Mouse (Mus musculus): ENCODE results near the gene A030003K21Rik.
"Not testable (repeated sequence)": the region's sequence is repeated elsewhere in the genome, so short reads cannot be mapped to it uniquely, and the experiment has no call there.

The A030003K21Rik gene

DNA sequence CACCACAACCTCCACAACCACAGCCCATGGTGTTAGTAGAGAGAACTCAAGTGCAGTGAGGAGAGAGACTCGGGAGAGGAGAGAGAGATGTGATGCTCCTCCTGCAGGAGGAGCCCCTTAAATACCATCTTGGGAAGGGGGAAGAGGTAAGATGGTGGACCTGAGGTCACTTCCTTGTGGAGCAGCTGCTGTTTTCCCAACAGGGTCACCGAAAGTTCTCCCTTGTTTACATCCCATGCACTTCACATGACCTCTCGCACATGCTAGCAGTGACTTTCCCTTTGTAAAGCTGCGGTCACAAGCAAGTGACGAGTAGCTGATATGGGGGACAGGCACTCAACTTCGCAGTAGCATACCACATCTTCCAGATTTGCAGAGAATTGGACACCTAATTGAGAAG, at the start of gene A030003K21Rik:
A030003K21Rik (minus strand) TSS at position 94 of the 400 bp plus-strand sequence.
- not testable (repeated sequence) for DNase-seq

DNA sequence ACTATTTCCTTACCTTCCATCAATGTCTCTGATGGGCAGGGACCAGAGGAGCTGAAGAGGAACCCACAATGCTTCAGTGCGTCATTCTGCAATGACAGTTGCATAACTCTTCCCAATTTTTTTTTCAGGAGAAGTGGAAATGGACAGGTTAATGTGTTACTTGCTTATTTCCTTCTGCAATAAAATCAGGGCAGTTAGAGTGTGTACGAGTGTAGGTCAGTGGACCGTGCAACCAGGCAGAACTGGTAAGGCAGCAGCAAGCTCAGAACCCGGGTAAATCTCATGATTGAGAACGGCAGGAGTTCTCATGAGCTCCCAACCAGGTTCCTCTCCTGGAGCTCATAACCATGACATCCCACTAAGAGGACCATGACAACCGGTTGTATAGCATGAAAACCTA, 48.9 kb upstream of the A030003K21Rik start:
- no peak for DNase-seq

DNA sequence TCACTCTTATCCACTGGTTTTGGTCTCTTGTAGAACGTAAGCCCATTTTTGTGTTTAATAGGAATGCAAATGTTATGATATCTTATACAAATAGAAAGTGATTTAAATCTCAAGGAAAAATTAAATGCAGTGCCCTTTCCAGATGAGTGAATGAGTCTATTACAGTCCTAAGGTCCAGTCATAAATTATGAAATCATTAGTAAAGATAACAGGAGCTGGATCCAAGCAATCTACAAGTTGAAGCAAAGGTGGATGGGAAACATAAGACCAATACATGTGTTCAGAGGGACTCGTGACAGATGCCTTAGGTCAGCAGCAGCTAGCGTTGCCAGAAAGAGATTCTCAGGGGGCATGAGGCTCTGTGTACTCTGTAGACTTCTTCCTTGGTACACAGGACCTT, 48.4 kb upstream of the A030003K21Rik start:
- DNase-seq, result no peak

DNA sequence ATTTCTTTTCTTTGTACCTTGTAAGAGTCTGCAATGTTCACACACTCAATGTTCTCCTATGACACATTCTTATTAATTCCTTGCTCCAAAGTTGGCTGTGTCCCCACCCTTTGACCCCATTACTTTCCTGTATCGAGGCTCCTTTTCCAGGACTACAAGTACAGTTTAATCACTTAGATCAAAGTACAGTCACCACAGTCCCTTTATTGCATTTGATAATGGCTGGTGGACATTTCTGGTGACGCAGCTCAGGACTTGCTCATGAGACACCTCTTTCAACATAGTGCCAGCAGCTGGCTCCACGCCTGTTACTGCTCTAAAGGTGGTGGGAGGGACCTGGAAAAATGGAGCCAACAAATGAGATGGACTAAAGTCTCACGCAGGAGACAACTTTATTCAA, 47.9 kb upstream of the A030003K21Rik start:
- no peak for DNase-seq

DNA sequence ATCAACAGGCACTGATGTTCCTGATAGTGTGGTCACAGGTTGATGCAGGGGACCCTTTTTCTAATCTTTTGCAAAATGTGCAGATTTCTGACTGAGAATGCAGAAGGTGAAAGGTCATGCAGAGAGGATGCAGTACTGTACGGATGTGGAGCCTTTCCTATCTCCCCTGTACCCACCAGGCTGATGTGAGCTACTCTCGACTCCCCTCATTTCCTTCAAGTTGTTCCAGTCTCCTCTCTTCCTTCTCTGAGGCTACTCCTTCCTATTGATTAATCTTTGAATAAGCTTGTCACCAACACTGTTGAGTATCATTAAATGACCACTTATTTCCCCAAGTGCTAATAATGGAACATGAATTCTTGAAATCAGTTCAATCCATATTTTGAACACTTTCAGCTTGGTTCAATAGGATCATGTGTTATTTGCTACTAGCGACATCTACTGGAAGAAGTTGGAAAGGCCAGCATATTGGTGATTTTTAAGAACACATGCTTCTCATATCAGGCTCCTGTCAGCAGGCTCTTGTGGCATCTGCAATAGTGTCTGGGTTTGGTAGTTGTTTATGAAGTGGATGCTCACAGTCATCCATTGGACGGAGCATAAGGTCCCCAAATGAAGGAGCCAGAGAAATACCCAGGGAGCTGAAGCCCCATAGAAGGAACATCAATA, 44.5 kb upstream of the A030003K21Rik start:
- DNase-seq, result peak; percentile 93

DNA sequence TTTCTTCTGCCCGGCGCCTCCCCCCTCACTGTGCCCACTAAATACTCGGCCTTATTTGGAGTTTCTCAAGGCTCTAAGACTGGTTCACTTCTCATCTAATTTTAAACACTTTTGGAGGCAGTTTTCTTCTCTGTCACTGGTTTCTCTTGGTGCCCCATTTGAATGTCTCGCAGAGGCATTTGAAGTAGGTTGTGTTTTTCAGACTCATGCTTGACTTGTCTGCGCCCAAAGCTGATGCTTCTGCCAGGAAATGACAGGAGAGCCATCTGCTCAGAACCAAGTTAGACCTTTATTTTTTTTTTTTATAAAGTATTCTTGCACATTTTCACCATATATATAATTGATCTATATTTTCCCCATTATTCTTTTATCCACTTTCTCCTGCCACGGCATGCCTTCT, 43.5 kb upstream of the A030003K21Rik start:
- no peak for DNase-seq

DNA sequence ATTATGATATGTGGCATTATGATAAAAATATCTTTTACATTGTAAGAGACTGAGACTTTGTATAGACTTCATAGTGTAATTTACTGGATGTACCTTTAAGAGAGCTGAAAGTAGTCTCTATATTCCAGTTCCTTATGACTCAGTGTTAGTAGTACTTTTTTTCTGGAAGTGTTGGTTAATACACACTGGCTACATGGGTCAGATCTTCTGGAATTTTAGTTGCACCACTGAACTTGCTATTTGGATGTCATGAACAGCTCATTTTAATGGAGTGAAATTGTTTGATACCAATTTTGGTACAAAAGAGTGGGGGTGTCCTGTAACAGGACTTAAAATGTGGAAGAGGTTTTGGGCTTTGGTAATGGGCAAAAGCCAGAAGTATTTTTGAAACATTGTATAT, 34.7 kb upstream of the A030003K21Rik start:
- no peak for DNase-seq

DNA sequence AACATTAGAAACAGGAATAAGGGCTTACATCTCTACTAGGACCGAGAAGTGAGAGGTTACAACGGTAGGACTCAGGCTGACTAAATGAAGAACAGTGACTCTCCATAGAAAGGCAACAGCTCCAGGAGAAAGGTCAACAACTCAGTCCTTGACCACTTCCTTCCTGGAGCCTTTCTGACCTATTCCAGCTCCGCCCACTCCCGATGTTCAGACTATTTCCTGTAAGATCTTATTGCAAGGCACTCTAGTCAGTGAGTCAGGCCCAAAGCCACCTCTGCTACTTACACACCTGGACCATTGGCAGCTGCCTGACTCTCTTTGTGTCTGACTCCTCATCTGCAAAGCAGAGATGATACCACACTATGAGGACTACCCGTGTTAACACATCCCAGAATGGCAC, 32.6 kb upstream of the A030003K21Rik start:
- DNase-seq, result peak; percentile 81

DNA sequence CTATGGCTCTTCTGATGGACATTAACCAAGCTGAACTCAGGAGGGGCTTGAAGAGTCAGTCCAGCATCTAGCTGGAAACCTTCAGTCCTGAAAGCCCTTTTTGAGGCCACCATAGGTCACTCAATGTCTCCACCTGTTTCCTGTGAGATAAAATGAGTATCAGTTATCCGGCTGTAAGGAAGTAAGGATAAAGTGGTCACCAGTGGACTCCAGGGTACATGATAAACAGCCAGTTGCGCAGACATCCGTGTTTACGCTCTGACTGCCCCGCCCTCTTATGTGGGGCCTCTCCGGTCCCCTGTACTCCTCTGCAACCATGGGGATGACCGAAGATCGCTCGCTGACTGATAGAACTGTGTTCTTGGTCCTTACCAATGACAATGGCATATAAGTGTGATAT, 31.2 kb upstream of the A030003K21Rik start:
- peak; percentile 76 for DNase-seq

DNA sequence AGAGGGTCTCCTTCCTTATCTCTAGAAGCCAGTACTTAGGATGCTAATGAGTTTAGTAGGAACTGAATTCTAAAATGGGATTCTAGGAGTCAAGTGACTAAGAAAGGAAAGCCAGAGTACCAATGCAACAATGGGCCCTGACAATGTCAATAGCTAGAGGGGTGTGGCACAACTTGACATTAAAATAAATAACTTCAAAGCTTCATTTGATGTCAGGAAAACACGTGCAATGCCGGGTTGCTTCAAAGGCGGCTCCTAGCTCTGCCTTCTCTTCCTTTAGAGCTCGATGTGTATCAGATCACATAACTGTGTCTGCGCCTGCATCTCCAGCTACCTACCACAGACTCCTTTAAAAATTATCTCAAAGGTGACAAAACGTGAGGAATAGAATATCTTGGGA, 30.7 kb upstream of the A030003K21Rik start:
- DNase-seq, result peak; percentile 63

DNA sequence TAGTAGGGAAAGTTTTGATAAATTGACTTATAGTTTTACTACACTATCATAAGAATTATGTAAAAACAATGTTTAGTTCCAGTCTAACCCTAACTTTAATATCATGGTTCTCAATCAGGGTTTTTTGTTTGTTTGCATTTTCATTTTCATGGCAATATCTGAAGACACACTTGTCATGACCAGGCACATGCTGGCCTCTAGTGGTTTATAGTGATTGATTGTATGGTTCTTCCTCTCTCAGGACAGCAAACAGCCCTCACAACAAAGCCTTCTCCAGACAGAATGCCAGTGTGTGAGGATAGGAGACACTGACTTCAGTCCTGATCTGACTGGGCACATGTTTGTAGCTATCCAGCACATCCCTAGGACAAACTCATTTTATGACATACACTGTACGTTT, 30.1 kb upstream of the A030003K21Rik start:
- DNase-seq, result peak; percentile 63

DNA sequence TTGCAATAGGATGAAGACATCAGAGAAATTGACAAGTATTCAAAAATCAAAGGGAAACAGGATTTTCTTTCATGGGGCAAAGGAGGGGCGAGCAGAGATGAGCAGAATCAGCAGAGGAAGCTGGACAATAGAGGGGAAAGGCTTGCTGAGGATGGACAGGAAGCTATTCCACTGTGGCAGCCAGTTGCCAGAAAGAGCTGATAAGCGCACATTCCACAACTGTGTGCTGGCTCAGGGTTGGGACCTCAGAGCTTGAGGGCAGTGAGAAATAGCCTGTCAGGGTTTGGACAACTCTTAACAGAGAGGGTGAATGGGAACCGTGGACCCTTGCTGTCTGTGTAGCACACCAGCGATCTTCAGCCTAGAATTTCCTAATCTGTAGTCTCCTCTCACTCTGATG, 28.9 kb upstream of the A030003K21Rik start:
- peak; percentile 61 for DNase-seq

DNA sequence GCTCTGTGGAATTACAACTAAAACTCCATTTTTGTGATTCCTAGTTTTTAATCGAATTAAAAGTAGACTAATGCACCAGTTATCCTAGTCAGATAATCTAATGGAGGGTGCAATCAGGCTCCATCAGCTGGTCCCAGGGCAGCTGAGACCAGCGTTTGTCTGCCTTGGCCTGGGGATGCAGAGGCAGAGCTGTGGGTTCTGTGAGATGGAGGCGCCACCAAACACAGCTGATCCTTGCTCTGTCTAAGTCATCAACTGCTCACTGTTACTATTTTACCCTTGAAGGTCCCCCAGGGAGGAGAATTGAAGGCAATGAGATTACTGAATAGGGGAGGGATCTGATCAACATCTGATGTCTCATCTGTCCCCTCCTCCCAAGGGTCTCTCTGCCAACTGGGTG, 23.2 kb upstream of the A030003K21Rik start:
- DNase-seq, result no peak

DNA sequence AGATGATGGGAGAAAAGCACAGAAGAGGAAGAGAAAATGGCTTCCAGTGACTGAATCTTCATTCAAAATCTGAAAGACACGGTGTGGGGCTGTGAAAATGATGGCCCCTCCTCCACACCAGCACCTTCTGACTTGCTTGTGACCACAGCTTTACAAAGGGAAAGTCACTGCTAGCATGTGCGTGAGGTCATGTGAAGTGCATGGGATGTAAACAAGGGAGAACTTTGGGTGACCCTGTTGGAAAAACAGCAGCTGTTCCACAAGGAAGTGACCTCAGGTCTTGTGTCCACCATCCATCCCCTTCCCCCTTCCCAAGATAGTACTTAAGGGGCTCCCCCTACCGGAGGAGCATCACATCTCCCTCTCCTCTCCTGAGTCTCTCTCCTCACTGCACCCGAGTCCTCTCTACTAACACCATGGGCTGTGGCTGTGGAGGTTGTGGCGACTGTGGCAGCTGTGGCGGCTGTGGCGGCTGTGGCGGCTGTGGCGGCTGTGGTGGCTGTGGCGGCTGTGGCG, 16.7 kb upstream of the A030003K21Rik start, which contains the start of gene Gm47955:
Gm47955 (plus strand) TSS at position 417 of the 516 bp plus-strand sequence.
- no peak for DNase-seq

DNA sequence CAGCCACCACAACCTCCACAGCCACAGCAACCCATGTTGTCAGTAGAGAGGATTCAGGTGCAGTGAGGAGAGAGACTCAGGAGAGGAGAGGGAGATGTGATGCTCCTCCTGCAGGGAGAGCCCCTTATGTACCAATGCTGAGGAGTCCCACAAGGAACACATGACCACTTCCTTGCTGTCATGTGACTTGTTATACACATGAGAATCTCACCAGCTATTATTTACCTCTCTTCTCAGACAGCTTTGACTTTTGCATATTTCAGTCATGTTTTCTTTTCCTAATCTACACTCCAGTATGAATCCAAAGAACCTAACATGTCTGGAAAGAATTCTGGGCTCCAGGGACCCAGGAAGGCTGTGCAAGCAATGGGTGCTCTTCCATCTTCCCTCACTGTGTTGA, 12.7 kb upstream of the A030003K21Rik start, which contains the start of gene Gm7544:
Gm7544 (minus strand) TSS at position 101 of the 400 bp plus-strand sequence.
- not testable (repeated sequence) for DNase-seq

DNA sequence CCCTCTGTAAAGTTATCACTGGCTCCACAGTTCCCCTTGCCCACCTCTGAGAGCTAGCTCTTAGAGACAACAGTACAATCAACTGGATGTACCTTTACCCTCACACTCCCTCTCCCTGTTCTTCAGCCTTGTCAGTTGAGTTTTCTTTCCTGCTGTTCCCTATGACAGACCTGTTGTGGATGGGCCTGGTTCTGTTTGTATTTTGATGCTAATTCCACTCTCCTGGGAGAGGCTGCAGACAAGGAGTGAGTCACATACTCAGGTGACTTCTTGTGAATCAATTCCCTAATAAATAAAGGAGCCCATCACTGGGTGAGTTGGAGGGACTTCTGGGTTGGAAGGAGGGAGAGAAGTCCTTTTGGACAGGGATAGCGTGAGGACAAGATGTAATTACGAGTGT, 5.4 kb upstream of the A030003K21Rik start:
- no peak for DNase-seq

DNA sequence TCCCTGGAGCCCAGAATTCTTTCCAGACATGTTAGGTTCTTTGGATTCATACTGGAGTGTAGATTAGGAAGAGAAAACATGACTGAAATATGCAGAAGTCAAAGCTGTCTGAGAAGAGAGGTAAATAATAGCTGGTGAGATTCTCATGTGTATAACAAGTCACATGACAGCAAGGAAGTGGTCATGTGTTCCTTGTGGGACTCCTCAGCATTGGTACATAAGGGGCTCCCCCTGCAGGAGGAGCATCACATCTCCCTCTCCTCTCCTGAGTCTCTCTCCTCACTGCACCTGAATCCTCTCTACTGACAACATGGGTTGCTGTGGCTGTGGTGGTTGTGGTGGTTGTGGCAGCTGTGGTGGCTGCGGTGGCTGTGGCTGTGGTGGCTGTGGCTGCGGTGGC, 2.8 kb upstream of the A030003K21Rik start:
- DNase-seq, result peak; percentile 14

DNA sequence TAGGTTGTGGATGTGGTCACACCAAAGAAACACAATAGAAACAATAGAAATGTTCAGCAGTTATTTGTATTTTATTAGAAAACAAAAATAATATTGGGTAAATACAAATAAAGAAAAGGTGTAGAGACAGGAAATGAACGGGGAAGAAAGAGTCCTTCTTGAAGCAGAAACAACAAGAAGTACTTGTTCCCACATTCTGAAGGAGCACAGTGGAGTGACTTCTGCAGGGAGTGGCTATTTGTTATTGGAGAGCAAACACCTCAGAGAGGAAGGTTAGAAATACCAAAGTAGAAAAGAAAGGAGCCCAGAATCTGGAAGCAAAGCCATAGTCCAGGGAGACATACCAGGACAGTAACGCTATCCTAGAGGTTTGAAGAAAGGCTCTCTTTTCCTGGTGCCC, 683 bp downstream of the A030003K21Rik start:
- DNase-seq, result peak; percentile 61

DNA sequence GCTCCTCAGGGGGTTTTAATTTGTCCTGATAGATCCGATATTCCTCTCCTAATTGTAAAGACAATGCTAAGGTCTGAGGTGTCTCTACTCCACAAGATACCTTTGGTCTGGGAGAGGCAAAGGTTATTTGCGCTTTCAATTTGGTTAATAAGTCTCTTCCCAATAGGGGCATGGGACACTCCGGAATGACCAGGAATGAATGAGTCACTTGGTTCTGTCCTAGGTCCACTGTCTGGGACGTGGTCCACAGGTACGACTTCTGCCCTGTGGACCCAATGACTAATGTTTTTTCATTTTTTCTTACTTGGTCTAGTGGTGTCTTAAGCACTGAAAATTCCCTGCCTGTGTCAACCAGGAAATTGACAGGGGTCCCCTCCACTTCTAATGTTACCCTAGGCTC, 4.5 kb downstream of the A030003K21Rik start:
- no peak for DNase-seq

DNA sequence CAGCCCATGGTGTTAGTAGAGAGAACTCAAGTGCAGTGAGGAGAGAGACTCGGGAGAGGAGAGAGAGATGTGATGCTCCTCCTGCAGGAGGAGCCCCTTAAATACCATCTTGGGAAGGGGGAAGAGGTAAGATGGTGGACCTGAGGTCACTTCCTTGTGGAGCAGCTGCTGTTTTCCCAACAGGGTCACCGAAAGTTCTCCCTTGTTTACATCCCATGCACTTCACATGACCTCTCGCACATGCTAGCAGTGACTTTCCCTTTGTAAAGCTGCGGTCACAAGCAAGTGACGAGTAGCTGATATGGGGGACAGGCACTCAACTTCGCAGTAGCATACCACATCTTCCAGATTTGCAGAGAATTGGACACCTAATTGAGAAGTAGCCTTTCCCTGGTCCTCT, 11.9 kb downstream of the A030003K21Rik start, which contains the start of gene Gm6217:
Gm6217 (minus strand) TSS at position 74 of the 400 bp plus-strand sequence.
- not testable (repeated sequence) for DNase-seq

DNA sequence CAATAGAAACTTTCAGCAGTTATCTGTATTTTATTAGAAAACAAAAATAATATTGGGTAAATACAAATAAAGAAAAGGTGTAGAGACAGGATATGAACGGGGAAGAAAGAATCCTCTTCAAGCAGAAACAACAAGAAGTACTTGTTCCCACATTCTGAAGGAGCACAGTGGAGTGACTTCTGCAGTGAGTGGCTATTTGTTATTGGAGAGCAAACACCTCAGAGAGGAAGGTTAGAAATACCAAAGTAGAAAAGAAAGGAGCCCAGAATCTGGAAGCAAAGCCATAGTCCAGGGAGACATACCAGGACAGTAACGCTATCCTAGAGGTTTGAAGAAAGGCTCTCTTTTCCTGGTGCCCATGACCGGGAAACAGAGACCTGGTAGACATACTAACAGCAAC, 12.6 kb downstream of the A030003K21Rik start:
- peak; percentile 59 for DNase-seq

DNA sequence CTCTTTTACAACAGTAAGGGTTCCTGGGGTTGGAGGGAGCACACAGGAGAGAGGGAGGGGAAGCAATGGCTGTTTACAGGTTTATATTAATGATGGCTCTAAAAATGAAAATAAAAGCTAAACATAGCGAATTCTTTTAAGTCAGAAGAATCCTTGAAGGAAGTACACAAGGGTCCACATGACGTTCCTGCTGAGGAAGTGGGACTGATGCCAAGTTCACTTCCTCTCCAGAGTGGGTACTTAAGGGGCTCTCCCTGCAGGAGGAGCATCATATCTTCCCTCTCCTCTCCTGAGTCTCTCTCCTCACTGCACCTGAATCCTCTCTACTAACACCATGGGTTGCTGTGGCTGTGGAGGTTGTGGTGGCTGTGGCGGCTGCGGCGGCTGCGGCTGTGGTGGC, 18.5 kb downstream of the A030003K21Rik start, which contains the start of gene A030014E15Rik:
A030014E15Rik (plus strand) TSS at position 268 of the 400 bp plus-strand sequence.
- peak; percentile 46 for DNase-seq

DNA sequence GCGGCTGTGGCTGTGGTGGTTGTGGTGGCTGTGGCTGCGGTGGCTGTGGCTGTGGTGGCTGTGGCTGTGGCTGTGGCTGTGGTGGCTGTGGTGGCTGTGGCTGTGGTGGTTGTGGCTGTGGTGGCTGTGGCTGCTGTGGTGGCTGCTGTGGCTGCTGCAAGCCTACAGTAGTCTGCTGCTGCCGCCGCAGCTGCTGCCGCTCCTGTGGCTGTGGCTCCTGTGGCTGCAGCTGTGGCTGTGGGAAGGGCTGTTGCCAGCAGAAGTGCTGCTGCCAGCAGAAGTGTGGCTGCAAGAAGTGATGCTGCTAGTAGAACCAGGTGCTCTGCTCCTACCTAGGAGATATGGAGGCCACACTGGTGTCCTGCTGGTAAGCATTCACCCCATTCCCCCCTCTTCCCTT, 29.8 kb downstream of the A030003K21Rik start:
- DNase-seq, result not testable (repeated sequence)

DNA sequence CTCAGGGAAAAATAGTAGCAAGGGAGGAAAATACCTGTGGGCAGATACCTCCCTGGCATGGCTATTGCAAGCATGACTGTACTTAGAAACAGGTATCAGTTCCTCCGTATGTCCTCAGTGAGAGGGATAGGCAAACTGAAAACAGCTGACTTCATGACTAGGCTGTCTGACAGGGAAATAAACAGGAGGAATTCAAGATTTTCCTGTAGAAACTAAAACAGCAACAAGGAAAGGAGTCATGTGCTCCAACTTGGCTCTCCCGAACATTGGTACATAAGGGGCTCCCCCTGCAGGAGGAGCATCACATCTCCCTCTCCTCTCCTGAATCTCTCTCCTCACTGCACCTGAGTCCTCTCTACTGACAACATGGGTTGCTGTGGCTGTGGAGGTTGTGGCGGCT, 30.2 kb downstream of the A030003K21Rik start, which contains the start of gene A030005L19Rik:
A030005L19Rik (plus strand) TSS at position 301 of the 400 bp plus-strand sequence.
- peak; percentile 22 for DNase-seq
